Mouse (Mus musculus): Measurements from ENCODE around the gene Epha1. TPM values are rescaled to one million over a fixed set of nuclear protein-coding genes. Genes with fewer than 3 reads are reported as not detected.

Gene Epha1
- total RNA-seq (2023) = under 1 TPM in 1 of 2 experiments, not detected in 1; 0.24 TPM

GRCm38 (mm10) chr6:42372816-42373547, at the start of gene Epha1:
TSS of gene Epha1 (minus strand) at chr6:42373268.

GRCm38 (mm10) chr6:42405134-42405533, 32.1 kb upstream of the Epha1 start, which contains the start of gene Tas2r135:
TSS of gene Tas2r135 (plus strand) at chr6:42405434.

GRCm38 (mm10) chr6:42399938-42400337, 26.9 kb upstream of the Epha1 start, which contains the start of gene Tas2r143:
TSS of gene Tas2r143 (plus strand) at chr6:42400238.

GRCm38 (mm10) chr6:42349426-42350020, 23.5 kb downstream of the Epha1 start, which contains the start of gene Zyx:
TSS of gene Zyx (plus strand) at chr6:42349630.

GRCm38 (mm10) chr6:42324482-42325267, 48.4 kb downstream of the Epha1 start, which contains the start of gene Fam131b:
TSS of gene Fam131b (minus strand) at chr6:42324643.

Other genes starting within 250 kb of the Epha1 start
- gene Tas2r139, start 232.3 kb downstream of the Epha1 start, total RNA-seq (2023) = not detected
- not detected for gene Tas2r144, start 157.9 kb downstream of the Epha1 start, total RNA-seq (2023)
- gene Gstk1, start 127.3 kb downstream of the Epha1 start, total RNA-seq (2023) = 10 to 100 TPM; 13.0 to 15.5 TPM
- not detected for gene Tmem139, start 111.3 kb downstream of the Epha1 start, total RNA-seq (2023)
- gene Casp2, start 108.3 kb downstream of the Epha1 start, total RNA-seq (2023) = 100 to 1,000 TPM in 1 of 2 experiments, 10 to 100 TPM in 1; 95.1 to 103 TPM
- gene Clcn1, start 86.6 kb downstream of the Epha1 start, total RNA-seq (2023) = under 1 TPM; 0.39 to 0.86 TPM
- gene Fam131b, start 48.6 kb downstream of the Epha1 start, total RNA-seq (2023) = under 1 TPM in 1 of 2 experiments, not detected in 1; 0.12 TPM
- gene Zyx, start 23.6 kb downstream of the Epha1 start, total RNA-seq (2023) = 100 to 1,000 TPM; 586 to 636 TPM
- 1 to 10 TPM in 1 of 2 experiments, under 1 TPM in 1; 0.97 to 1.7 TPM for gene Tas2r143, start 27.0 kb upstream of the Epha1 start, total RNA-seq (2023)
- 1 to 10 TPM; 1.2 to 1.5 TPM for gene Tas2r135, start 32.2 kb upstream of the Epha1 start, total RNA-seq (2023)
- 1 to 10 TPM in 1 of 2 experiments, under 1 TPM in 1; 0.73 to 1.6 TPM for gene Tas2r126, start 61.3 kb upstream of the Epha1 start, total RNA-seq (2023)
- not detected for gene Olfr458, start 91.9 kb upstream of the Epha1 start, total RNA-seq (2023)
- not detected for gene Olfr457, start 103.1 kb upstream of the Epha1 start, total RNA-seq (2023)
- gene Olfr456, start 113.9 kb upstream of the Epha1 start, total RNA-seq (2023) = not detected
- not detected for gene Olfr455, start 174.3 kb upstream of the Epha1 start, total RNA-seq (2023)
- not detected for gene Tcaf3, start 224.4 kb upstream of the Epha1 start, total RNA-seq (2023)